Mouse (Mus musculus): ENCODE data around the gene Atpaf2.

DNA sequence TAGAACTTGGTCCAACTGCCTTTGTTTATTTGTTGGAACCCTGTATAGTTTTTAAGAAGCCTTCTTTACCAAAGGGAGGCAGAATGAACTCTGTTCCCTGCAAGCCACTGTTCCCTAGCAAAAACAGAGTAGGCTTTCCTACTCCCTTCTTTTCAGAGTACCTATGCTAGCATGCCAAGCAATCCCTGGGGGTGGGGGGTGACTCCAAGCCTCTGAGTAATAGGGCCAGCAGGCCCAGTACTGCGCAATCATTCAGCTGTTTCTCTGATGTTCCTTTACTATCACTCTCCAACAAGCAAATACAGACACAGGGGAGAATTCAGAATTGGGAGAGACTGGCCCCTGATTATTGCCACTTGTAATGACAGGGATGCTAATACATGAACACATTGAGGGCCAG lies 11.7 kb downstream of the Atpaf2 start:
- TF ChIP-seq CTCF (IDR thresholded peaks at IDR 0.05; ENCODE audit: low read depth) (no peak), EP300 (optimal IDR thresholded peaks at IDR 0.05) (no peak)
